Mouse (Mus musculus) thymus, postnatal 4 days (tissue): ENCODE data around the gene Mtmr3.
"Not testable (repeated sequence)": the region's sequence is repeated elsewhere in the genome, so short reads cannot be mapped to it uniquely, and the experiment has no call there.

Experiments used
- DNase-seq: peaks from one replicate; pipeline ENCODE4 v3.0.0; 2021

Gene Mtmr3

DNA sequence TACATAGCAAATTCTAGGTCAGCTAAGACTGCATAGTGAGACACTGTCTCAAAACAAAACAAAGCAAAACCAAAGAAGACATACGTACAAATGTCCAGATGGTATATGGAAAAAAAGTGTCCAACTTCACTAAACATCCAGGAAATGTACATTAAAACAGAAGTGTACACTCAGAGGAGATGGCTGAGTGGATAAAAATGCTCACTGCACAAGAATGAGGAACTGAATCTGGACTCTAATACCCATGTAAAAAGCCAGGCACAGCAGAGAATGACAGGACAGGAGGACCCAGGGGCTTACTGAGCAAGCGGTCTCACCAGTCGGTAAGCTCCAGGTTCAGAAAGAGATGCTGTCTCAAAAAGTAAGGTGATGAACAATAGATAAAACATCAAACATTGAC lies 5.3 kb upstream of the Mtmr3 start:
- no peak for DNase-seq

DNA sequence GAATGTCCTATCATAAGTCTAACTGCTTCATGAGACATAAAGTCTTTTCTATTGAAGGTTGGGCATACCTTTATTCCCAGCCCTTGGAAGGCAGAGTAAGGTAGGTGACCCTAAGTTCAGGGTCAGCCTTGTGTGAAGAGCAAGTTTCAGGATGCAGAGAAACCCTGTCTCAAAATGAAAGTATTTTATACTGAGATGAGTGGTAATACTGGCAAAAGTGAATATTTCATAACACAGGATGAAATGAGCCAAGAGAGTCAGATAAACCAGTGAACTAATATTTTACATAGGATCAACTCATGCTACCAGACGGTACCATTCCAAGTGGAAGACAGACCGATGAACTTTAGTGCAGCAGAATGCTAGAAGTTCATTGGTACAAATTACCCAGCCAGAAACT lies 3.7 kb upstream of the Mtmr3 start:
- DNase-seq: no peak

DNA sequence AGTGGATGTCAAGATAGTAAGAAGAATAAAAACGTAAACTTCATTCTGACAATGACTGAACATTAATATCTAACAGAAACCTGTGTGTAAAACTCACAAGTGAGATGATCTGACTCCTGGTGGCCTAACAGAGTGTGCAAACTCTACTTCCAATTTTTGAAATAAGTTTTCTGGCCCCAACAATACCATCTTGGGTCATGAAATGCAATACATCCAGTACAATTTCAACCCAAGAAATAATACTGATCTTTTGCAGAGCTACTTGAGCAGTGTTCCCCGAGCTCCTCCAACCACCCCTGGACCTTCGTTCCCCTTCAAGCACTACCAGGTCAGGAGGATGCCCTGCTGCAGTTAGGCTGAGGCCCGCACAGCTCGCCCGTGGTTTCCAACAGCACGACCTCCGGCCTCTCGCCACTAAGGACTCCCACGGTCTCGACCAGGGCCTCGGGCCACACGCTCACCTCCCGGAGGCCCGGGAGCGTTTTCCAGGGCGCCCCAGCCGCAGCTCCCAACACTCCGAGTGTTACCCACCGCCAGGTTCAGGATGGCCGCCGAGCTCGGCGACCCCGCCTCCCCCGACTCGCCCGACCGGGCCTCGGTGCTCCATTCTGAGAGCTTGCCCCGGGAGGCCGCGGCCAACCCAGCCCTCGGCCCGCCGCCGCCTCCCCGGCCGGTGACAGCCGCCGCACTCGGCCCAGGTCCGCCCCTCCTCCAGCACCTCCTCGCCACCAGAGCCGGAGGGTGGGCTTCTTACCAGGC lies 635 bp downstream of the Mtmr3 start:
- no peak for DNase-seq

DNA sequence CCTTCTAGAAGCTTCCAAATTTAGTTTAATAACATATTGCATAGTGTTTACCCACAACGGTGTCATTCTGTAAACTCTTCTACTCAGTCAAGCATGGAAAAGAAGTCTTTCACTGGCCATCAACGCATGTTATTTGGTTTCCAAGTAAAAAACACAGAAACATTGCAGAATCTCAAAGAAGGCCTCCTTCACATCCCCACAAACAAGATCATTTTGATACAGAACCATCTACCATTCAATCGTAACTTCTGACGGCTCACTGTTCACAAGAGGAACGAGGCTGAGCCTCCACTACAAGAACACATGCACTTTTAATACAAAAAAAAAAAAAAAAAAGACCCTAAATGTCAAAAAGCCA lies 1.2 kb downstream of the Mtmr3 start:
- DNase-seq: no peak

DNA sequence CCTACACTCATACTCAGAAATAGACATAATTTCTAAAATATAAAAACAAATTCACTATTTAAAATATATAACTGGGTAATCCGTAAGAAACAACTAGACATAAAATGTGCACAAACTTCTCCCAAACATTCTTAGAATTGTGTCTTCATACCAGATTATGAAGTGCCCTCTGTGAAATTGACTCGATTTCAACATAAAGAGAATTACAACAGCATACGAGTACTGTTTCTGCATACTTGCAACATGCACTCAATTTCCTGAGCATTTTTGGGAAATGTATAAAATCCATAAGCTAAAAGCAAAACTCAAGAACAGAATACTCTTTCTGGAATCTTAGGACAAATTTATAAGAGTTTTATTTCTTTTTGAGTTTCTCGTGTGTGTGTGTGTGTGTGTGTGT lies 2.9 kb downstream of the Mtmr3 start:
- DNase-seq: no peak

DNA sequence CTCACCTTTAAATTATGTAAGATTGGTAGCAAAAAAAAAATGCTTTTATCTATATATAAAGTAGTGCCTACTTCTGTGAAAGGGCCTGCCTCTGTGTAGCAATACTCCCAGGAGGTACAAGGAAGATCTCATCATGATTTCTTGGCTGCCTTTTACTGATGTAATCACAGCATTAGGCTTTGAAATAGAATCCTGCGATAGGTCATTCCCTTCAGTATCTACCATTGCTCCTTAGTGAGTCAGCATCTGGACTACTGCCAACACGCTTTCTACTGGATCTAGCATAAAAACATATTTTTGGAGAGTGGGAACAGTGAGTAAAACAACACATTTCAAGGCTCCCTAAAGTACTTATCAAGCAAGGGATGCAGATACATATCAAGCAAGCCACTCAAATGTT lies 16.0 kb downstream of the Mtmr3 start:
- no peak for DNase-seq

DNA sequence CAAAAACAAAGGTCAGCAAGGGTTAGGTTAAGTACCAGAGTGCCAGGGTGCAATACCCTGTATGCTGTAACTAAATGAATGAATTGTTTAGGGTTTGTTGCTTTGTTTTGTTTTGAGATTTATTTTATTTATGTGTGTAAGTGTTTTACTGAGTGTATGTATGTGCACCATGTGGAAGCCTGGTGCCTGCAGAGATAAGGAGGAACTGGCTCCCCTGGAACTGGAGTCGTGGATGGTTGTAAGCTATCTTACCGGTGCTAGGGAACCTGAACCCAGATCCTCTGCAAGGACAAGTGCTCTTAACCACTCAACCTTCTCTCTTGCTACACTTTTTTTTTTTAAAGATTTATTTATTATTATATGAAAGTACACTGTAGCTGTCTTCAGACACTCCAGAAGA lies 17.6 kb downstream of the Mtmr3 start:
- DNase-seq: no peak

DNA sequence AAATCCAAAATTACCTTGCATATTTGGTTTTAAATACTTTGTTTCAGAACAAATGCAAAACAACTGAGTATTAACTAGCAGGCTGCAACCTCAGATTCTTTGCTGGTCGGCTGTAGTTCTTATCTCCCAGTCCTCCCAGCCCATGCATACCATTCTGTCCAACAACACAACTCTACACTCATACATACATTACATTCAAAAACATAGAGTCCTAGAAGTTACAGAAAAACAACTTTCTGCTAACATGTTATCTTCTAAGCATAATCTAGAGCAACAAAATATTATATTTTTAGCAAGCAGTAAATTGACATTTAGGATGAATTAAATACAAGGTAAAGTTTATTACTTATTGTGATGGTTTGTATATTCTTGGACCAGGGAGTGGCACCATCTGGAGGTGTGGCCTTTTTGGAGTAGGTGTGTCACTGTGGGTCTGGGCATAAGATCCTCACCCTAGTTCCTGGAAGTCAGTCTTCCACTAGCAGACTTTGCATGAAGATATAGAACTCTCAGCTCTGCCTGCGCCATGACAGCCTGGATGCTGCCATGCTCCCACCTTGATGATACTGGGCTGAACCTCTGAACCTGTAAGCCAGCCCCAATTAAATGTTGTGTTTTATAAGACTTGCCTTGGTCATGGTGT lies 18.5 kb downstream of the Mtmr3 start:
- DNase-seq: not testable (repeated sequence)

DNA sequence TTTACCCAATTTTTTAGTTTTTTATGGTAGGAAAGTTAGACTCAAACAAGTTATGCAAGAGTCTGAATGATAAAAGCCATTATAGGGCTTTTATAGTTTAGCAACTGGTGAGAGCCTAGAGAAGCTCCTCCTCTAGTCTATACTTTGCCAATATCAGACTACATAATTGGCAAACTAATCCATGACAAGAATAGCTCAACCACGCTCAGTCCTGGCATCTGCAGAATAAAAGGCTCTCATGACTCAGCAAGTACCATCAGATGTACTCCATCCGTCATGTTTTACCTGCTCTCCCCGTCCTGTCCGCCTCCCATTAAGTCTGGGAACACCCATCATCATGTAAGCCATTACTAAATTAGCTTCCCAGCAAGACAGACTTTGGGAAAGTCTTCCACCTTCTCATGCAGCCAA lies 23.2 kb downstream of the Mtmr3 start:
- no peak for DNase-seq

DNA sequence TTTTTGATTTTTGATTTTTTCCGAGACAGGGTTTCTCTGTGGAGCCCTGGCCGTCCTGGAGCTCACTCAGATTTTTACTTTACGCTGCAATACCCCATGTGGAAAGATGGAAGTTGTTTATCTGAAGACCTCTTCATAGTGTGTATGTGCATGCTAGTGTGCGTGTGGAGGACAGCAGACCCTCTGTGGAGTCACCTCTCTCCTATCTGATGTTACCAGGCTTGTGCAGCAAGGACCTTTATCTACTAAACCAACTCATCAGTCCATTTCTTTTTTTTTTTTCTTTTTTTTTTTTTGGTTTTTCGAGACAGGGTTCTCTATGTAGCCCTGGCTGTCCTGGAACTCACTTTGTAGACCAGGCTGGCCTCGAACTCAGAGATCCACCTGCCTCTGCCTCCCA lies 28.3 kb downstream of the Mtmr3 start:
- DNase-seq: no peak

DNA sequence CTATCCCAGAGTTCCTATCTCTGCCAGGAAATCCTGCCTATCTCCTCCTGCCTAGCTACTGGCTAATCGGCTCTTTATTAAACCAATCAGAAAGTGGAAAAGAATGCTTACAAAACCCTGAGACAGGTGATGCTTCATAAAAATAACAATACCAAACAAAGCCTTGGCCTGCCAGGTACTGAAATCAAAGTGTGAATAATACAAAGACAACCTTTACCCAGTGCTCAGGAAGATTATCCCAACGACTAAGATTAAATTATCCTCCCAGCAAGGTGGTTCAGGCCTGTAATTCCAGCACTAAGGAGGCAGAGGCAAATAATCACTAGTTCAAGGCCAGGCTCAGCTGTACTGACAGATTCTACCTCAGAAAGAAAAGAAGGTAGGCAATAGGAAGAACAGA lies 29.1 kb downstream of the Mtmr3 start:
- DNase-seq: no peak

DNA sequence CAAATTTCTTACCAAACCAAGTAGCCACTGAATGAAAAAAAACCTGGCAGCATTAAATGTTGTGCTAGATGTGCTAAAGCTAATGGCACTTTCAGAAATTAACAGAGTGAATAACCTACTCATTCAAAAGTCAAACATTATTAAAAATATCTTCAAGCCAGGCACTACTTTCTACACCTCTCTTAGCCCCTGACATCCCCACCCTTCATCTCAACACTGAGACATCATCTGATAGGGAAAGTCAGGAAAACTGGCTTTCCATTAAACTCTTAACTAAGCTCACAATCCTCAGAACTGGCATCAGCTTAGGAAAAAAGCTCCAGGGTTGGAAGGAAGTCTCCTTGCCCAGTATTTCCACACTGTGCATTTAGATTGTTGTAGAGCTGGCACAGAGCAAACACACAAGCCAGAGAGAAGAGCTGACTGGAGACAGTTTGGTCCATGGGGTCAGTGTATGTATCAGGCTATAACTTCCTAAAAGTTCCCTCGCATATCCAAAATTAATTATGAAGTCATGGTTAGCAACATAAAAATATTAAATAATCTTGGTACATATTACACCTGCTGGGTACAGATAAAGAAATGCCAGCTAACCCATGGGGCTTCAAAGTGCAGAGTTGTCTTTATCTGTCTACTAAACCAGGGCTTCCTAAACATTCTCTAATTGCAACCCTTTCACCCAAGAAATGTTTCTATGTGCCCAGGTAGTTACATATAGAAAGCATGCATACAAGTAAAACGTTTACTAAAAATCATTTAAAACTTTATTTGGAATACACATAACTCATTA lies 41.2 kb downstream of the Mtmr3 start:
- DNase-seq: no peak

DNA sequence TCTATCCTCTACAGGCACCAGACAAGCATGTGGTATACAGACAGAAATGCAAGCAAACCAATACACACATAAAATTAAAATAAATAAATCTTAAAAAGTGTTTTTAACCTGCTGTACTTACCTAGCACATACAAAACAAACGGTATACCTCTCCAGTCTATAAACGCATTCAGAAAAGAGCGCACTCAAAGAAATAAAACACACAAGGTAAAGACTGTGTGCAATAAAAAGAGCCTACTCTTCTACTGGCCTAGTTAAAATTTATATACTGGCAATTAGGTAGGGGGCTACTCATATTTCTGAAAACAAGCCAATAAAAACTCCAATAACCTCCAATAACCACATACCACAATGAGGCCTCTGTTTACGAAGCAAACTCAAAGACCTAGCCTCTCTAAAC lies 47.1 kb downstream of the Mtmr3 start:
- no peak for DNase-seq

DNA sequence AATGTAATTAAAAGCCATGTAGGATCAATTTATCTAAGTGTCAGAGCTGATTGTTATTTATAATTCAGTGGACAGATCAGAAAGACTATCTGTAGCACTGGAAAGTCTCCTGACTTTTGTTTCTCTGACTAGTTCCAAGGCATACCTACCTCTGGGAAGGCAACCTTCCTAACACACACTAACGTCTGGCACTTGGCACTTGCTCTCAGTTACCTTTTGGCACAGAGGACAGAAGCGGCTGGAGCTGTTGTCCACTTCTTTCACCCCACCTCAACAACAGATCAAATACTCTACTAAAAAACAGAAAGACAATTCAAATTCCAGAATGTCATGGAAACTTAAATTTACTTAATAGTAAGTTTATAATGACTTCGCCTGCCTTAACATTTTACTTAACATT lies 48.7 kb downstream of the Mtmr3 start:
- no peak for DNase-seq

DNA sequence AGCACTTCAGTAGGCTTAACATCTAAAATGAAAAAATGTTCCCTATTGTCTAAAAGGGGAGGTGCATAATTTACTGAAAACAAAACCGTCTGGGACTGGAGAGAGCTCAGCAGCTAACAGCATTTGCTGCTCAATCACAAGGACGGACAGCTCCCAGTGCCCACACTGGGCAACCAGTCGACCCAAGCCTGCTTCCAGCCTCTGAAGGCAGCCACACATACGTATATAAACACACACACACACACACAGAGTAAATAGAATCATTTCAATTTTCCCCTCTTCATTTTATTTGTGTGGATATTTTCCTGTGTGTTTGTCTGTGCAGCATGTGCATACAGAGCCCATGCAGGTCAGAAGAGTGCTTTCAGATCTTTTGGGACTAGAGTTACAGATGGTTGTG lies 49.3 kb downstream of the Mtmr3 start:
- no peak for DNase-seq

DNA sequence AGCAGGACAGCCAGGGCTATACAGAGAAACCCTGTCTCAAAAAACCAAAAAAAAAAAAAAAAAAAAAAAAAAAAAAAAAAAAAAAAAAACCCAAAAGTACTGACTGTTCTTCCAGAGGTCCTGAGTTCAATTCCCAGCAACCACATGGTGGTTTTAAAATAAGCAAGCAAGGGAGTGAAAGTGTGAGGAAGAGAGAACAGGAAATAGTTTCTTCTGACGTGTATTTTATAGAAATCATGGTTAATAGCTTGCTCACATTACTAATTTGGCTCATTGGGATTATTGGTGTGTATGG lies 50.1 kb downstream of the Mtmr3 start:
- not testable (repeated sequence) for DNase-seq

DNA sequence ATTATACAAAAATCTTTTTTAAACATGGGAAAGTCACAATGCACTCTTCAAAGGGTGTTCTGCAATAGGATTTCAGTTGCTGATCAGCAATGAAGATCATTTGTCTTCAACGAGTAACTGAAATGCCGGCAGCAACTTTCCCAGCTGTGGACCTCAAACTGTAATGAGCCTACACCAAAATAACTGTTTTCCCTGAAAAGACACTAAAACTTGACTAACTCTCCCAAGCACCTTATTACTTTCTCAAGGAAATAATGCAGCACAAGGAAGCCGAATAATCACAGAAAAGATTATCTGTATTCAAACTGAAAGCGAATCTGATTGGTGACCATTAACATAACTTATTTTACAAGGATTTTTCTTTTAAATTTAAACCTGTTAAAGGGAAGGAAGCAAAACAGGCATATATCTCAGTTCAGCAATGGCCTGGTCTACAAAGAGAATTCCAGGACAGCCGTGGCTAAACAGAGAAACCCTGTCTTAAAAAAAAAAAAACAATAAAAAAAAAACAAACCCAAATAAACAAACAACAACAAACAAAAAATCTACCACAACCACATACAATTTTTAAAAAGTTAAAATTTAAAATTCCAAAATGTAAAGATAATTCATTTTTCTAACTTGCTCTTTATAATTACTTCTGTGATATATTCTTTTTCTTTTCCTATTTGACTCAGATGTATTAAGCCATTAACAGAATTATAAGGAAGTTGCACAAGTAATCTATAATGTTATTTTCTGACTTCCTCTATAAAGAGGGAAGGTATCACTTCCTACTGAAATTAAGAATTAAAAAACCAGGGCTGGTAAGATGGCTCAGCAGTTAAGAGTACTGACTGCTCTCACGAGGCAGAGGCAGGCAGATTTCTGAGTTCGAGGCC lies 50.7 kb downstream of the Mtmr3 start:
- DNase-seq: no peak

DNA sequence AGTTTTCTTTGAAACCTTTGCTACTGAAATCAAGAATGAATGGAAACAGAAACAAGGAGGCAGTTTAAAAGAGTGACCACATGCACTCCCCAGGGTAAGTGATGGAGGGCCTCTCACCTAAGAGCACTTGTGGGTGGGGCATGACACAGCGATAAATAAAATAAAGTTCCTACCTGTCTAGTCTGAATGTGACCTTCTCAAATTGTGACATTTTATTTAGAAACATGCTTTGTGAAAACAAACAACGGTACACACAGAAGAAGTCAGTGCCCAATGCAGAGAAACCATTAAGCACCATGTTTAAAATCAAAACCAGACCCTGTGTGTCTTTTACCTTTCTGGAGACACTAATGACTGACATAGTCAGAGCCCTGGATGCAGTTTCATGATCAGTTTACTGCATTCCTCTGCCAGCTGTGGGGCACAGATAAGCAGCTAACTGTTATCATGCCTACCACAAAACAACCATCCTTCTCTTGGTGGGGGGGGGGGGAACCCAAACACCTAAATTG lies 51.6 kb downstream of the Mtmr3 start:
- no peak for DNase-seq

DNA sequence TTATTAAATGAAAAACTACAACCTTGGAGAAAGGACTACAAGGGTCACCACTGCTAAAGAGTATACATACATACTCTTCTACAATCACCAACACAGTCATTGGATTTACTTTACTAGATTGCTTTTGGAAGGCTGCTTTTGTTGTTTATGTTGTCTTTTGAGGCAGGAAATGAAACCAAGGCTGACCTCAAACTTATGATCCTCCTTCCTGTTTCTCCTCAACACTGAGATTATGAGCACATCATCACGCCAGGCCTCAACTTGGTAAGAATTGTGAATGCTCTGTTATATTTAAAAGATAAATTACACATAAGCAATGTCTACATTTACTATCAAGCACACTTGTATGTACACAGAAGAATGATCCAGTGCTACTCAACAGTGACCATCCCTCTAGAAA lies 58.0 kb downstream of the Mtmr3 start:
- no peak for DNase-seq

DNA sequence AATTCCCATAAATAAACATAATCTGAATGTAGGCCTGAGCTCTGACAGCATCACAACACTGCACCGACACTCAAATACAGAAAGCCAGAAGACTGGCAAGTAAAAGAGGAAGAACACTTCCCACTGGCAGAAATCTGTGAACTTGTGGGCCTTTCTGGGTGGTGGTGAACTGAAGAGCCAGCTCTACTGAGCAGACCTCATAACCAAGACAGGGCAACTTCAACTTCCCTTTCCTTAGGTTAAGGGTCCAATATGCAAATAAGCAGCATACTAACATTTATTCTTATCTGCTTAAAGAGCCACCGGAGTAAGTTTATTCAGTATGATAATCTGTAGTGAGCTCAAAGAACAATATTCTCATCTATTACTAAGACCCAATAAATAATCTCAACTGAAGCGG lies 67.5 kb downstream of the Mtmr3 start:
- no peak for DNase-seq

DNA sequence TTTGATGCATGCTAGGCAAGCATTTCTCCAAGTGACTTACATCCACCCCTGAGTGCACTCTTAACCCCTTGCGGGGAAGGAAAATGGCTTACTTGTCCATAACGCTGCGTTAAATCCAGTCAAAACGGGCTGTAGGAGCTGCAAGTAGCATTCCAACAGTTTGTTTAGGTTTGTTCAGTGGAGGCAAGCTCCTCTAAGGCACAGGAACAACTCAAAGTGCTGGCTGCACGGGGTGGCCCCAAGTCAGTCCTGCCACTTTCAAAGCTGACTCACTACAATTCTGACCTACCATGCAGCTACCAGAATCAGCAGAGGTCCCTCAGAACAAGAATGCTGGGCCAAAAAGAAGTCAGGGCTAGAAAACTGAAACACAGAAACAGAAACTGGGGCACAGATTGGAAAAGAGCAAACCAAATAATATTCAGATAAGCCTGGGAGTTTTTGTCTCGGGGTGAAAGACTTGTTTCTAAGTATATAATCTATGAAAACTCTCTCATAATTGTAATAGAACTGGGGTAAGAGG lies 72.5 kb downstream of the Mtmr3 start:
- DNase-seq: no peak

DNA sequence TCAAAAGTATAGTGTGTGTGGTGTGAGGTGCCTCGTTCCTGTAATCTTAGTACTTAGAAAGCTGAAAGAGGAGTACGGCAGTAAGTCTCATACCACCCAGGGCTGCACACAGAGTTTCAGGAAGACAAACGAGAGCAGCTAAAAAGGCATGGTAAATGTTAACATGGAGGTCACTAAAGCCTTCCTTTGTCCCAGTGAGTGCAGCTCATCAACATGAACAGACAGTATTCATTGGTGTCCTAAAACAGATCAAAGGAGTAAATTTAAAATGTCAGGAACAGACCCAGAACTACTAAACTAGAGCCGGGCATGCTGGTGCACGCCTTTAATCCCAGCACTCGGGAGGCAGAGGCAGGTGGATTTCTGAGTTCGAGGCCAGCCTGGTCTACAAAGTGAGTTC lies 75.7 kb downstream of the Mtmr3 start:
- no peak for DNase-seq

DNA sequence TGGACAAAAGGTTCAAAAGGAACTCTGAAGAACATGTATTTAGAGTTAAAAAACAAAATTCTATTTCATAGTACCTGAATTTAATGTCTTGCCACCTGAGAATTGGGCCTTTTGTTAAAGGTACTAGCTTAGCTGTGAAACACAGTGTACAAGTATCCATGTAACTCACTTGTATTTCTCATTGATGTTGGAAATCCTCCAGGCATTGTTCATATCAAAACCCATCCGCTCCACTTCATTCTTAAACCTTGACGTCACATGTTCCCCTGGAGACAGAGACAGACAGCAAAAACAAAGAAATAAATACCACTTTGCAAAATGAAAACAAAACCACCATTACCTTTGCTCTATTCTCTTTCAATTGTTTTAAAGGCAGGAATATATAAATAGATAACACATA lies 87.2 kb downstream of the Mtmr3 start:
- no peak for DNase-seq
